ENCODE assay signal across 14 mouse cellular contexts in genomic region chr10:69945870-69946269, GRCm38 (mm10).
DNase-seq lines count a peak whose midpoint lies in the region; ATAC-seq and TF ChIP-seq lines count a peak whose summit lies in the region.
"Had no signal": no experiment of that assay in that cellular context is flagged by ENCODE, and none has a peak within 500 bp of the region (broad histone marks: within the 10 kb centered on the region; RNA-seq: fewer than 3 reads in every experiment).

No protein-coding gene starts in this region.

- no peak for TF ChIP-seq CTCF in gastrocnemius, adult 2 months (IDR thresholded peaks at IDR 0.05)

- H3K9ac ChIP-seq in neural tube, embryonic 11.5 days (ENCODE audit: low read length), result no peak overlapping the region
- no peak overlapping the region for H3K9ac ChIP-seq in midbrain, embryonic 12.5 days (replicated peaks)
- H3K9ac ChIP-seq in neural tube, embryonic 15.5 days (replicated peaks), result no peak overlapping the region
- H3K9ac ChIP-seq: heart, embryonic 12.5 days; intestine, embryonic 15.5 days had no signal

- H3K27me3 ChIP-seq in neural tube, embryonic 11.5 days (ENCODE audit: control insufficient read depth, insufficient read depth, low read length), result no peaks in the 10 kb centered on the region
- H3K27me3 ChIP-seq in midbrain, embryonic 12.5 days, result no peaks in the 10 kb centered on the region
- H3K27me3 ChIP-seq in neural tube, embryonic 15.5 days (replicated peaks), result no peaks in the 10 kb centered on the region
- H3K27me3 ChIP-seq: heart, embryonic 12.5 days; intestine, embryonic 15.5 days; Patski had no signal

- H3K36me3 ChIP-seq in neural tube, embryonic 11.5 days (ENCODE audit: control insufficient read depth, insufficient read depth, low read length), result no peaks in the 10 kb centered on the region
- no peaks in the 10 kb centered on the region for H3K36me3 ChIP-seq in midbrain, embryonic 12.5 days
- no peaks in the 10 kb centered on the region for H3K36me3 ChIP-seq in neural tube, embryonic 15.5 days
- H3K36me3 ChIP-seq: intestine, embryonic 15.5 days had no signal

- H3K4me2 ChIP-seq in neural tube, embryonic 11.5 days (ENCODE audit: low read depth), result no peak overlapping the region
- no peak overlapping the region for H3K4me2 ChIP-seq in midbrain, embryonic 12.5 days (replicated peaks)
- no peak overlapping the region for H3K4me2 ChIP-seq in neural tube, embryonic 15.5 days
- H3K4me2 ChIP-seq: heart, embryonic 12.5 days; intestine, embryonic 15.5 days had no signal

- DNase-seq in gastrocnemius, adult 2 months, result no peak
- DNase-seq in gastrocnemius, adult 18-20 months (ENCODE audit: low spot score), result no peak
- no peak for DNase-seq in neural tube, embryonic 11.5 days (ENCODE audit: low spot score)
- no peak for DNase-seq in neural tube, embryonic 10.5 days (ENCODE audit: extremely low spot score, low spot score)
- no peak for DNase-seq in adipocyte (ENCODE audit: low spot score)
- DNase-seq: left cerebral cortex, postnatal 4 days; lung, adult 2 months; lung, postnatal 4 days had no signal

- H3K9me3 ChIP-seq in neural tube, embryonic 11.5 days (ENCODE audit: control insufficient read depth, low read length), result no peaks in the 10 kb centered on the region
- H3K9me3 ChIP-seq in midbrain, embryonic 12.5 days, result no peaks in the 10 kb centered on the region
- H3K9me3 ChIP-seq in neural tube, embryonic 15.5 days (replicated peaks), result no peaks in the 10 kb centered on the region
- H3K9me3 ChIP-seq: heart, embryonic 12.5 days; intestine, embryonic 15.5 days had no signal

- H3K4me3 ChIP-seq in gastrocnemius, adult 2 months, result no peak overlapping the region
- no peak overlapping the region for H3K4me3 ChIP-seq in neural tube, embryonic 11.5 days (ENCODE audit: low read depth, low read length)
- H3K4me3 ChIP-seq in midbrain, embryonic 12.5 days, result no peak overlapping the region
- H3K4me3 ChIP-seq in neural tube, embryonic 15.5 days (replicated peaks), result no peak overlapping the region
- H3K4me3 ChIP-seq: erythroblast, embryonic 14.5 days; heart, embryonic 12.5 days; intestine, embryonic 15.5 days had no signal

- H3K27ac ChIP-seq in gastrocnemius, adult 2 months, result peak overlapping the region; percentile 90
- H3K27ac ChIP-seq in neural tube, embryonic 11.5 days (ENCODE audit: low read depth, low read length), result no peak overlapping the region
- H3K27ac ChIP-seq in midbrain, embryonic 12.5 days (replicated peaks), result 0 out of 2 replicates have a peak overlapping the region, but pooled peaks have one; percentile 49
- H3K27ac ChIP-seq in neural tube, embryonic 15.5 days (replicated peaks), result 0 out of 2 replicates have a peak overlapping the region, but pooled peaks have one; percentile 29
- H3K27ac ChIP-seq: intestine, embryonic 15.5 days had no signal

- H3K4me1 ChIP-seq in neural tube, embryonic 11.5 days (ENCODE audit: control insufficient read depth, insufficient read depth, low read length), result peaks cover 10% of the 10 kb centered on the region; the same call in 1 of the 2 replicates
- peaks cover 28% of the 10 kb centered on the region for H3K4me1 ChIP-seq in midbrain, embryonic 12.5 days
- peaks cover 33% of the 10 kb centered on the region for H3K4me1 ChIP-seq in neural tube, embryonic 15.5 days
- H3K4me1 ChIP-seq: intestine, embryonic 15.5 days had no signal

- intact Hi-C loops in gastrocnemius, adult 2 months (cut with DNase I), result no loop called here

- peak; percentile 61 for ATAC-seq in neural tube, embryonic 11.5 days (ENCODE audit: insufficient read depth, low FRiP score, low TSS enrichment)
- peak; percentile 42 for ATAC-seq in midbrain, embryonic 12.5 days (ENCODE audit: low FRiP score, low read depth)
- no peak for ATAC-seq in neural tube, embryonic 15.5 days (ENCODE audit: low FRiP score)
- ATAC-seq: intestine, embryonic 15.5 days; Patski had no signal

- 73% methylated on average over 8 of the region's 8 CpGs for WGBS in neural tube, embryonic 11.5 days
- 37% methylated on average over 8 of the region's 8 CpGs for WGBS in midbrain, embryonic 12.5 days
- WGBS in neural tube, embryonic 15.5 days, result 40% methylated on average over 8 of the region's 8 CpGs
